Mouse (Mus musculus) CH12.LX (cell line): ENCODE results near the gene Zdhhc21. TPM values are rescaled to one million over a fixed set of nuclear protein-coding genes. Genes with fewer than 3 reads are reported as not detected.

ENCODE experiments used
- DNase-seq: peaks from one replicate; pipeline ENCODE4 v3.0.0-alpha.2; 2013; ENCODE audit errors: extremely low read depth
- H3K27ac ChIP-seq: 2 replicates; pipeline ENCODE4 v1.5.1; 2012; ENCODE audit warnings: low read depth, mild to moderate bottlenecking, control low read depth, moderate library complexity; ENCODE audit not compliant: insufficient read depth
- H3K27me3 ChIP-seq: replicated peaks from 2 replicates; pipeline ENCODE3; 2012; ENCODE audit warnings: inconsistent platforms
- H3K36me3 ChIP-seq, 2 experiments: replicated peaks in 1 of 2; 2 replicates each; pipeline versions ENCODE3 to v1.6.1; 2012; ENCODE audit warnings: inconsistent platforms in 1 of 2, low read length in 1 of 2, mild to moderate bottlenecking in 1 of 2, mixed read lengths in 1 of 2, moderate library complexity in 1 of 2; ENCODE audit not compliant: control insufficient read depth in 1 of 2, insufficient read depth in 1 of 2
- H3K4me1 ChIP-seq, 2 experiments: 2 replicates each; pipeline ENCODE4 v1.6.1; 2012; ENCODE audit warnings: inconsistent platforms in 1 of 2, moderate library complexity in 1 of 2; ENCODE audit not compliant: insufficient read depth in 2 of 2, control insufficient read depth in 1 of 2
- H3K4me2 ChIP-seq: 2 replicates; pipeline ENCODE4 v1.6.1; 2012; ENCODE audit warnings: low read depth, mild to moderate bottlenecking, control low read depth; ENCODE audit not compliant: poor library complexity, insufficient read depth, severe bottlenecking
- H3K4me3 ChIP-seq, 3 experiments: fragments of 150-350 bp in 1 of 3; sonication (generic) in 1 of 3; replicated peaks in 1 of 3; 2 replicates each; pipeline versions ENCODE3 to v1.5.1; 2011 to 2012; ENCODE audit warnings: low read depth in 2 of 3, low read length in 2 of 3, mild to moderate bottlenecking in 2 of 3, moderate library complexity in 2 of 3, control low read depth in 1 of 3, improper control_type of control experiment in 1 of 3, inconsistent platforms in 1 of 3, mixed read lengths in 1 of 3; ENCODE audit not compliant: poor library complexity in 1 of 3
- H3K79me2 ChIP-seq: replicated peaks from 2 replicates; pipeline ENCODE4 v1.6.1; 2012; ENCODE audit warnings: mild to moderate bottlenecking, moderate library complexity; ENCODE audit not compliant: control insufficient read depth, poor library complexity, insufficient read depth, severe bottlenecking; ENCODE audit errors: extremely low read depth
- H3K9ac ChIP-seq: 2 replicates; pipeline ENCODE4 v1.6.1; 2012; ENCODE audit warnings: low read depth, mild to moderate bottlenecking, control low read depth, moderate library complexity; ENCODE audit not compliant: insufficient read depth
- H3K9me3 ChIP-seq: replicated peaks from 2 replicates; pipeline ENCODE3; 2012; ENCODE audit warnings: low read length, inconsistent platforms, mixed read lengths
- CTCF ChIP-seq, 2 experiments: IDR thresholded peaks in 1 of 2; conservative IDR thresholded peaks in 1 of 2; 2 replicates each; pipeline ENCODE4 v1.5.1; 2011 to 2012; ENCODE audit warnings: low read depth in 2 of 2, low read length in 2 of 2, improper control_type of control experiment in 1 of 2, inconsistent platforms in 1 of 2, mild to moderate bottlenecking in 1 of 2, moderate library complexity in 1 of 2
- ELF1 ChIP-seq: IDR thresholded peaks from 2 replicates; pipeline ENCODE4 v1.6.1; 2014; ENCODE audit warnings: low read depth, mild to moderate bottlenecking, inconsistent platforms, low read length, improper control_type of control experiment
- EP300 ChIP-seq: IDR thresholded peaks from 2 replicates; pipeline ENCODE4 v1.6.1; 2011; ENCODE audit warnings: low read length, improper control_type of control experiment
- ETS1 ChIP-seq: conservative IDR thresholded peaks from 2 replicates; pipeline ENCODE4 v1.6.1; 2012; ENCODE audit warnings: low read depth, mild to moderate bottlenecking, inconsistent platforms, low read length, improper control_type of control experiment, moderate library complexity
- HCFC1 ChIP-seq: IDR thresholded peaks from 2 replicates; pipeline ENCODE4 v1.6.1; 2012; ENCODE audit warnings: low read depth, mild to moderate bottlenecking, inconsistent platforms, low read length, improper control_type of control experiment
- JUN ChIP-seq: IDR thresholded peaks from 2 replicates; pipeline ENCODE4 v1.6.1; 2011; ENCODE audit warnings: low read depth, mild to moderate bottlenecking, low read length, improper control_type of control experiment, moderate library complexity; ENCODE audit not compliant: insufficient read depth
- KAT2A ChIP-seq: IDR thresholded peaks from 2 replicates; pipeline ENCODE4 v1.6.1; 2012; ENCODE audit warnings: low read length, improper control_type of control experiment, inconsistent platforms; ENCODE audit not compliant: insufficient replicate concordance
- MXI1 ChIP-seq: IDR thresholded peaks from 2 replicates; pipeline ENCODE4 v1.6.1; 2011; ENCODE audit warnings: mild to moderate bottlenecking, low read depth, low read length, improper control_type of control experiment
- MYC ChIP-seq: IDR thresholded peaks from 2 replicates; pipeline ENCODE4 v1.6.1; 2011; ENCODE audit warnings: low read depth, mild to moderate bottlenecking, improper control_type of control experiment, low read length
- NELFE ChIP-seq: IDR thresholded peaks from 2 replicates; pipeline ENCODE4 v1.6.1; 2011; ENCODE audit warnings: low read depth, low read length, improper control_type of control experiment
- PAX5 ChIP-seq: IDR thresholded peaks from 2 replicates; pipeline ENCODE4 v1.6.1; 2012; ENCODE audit warnings: low read length, inconsistent platforms, mixed read lengths
- POLR2A ChIP-seq: IDR thresholded peaks from 2 replicates; pipeline ENCODE4 v1.6.1; 2011; ENCODE audit warnings: low read depth, mild to moderate bottlenecking, improper control_type of control experiment, low read length
- POLR2AphosphoS2 ChIP-seq: IDR thresholded peaks from 2 replicates; pipeline ENCODE4 v1.6.1; 2011; ENCODE audit warnings: low read depth, low read length, improper control_type of control experiment
- SMC3 ChIP-seq: IDR thresholded peaks from 2 replicates; pipeline ENCODE4 v1.6.1; 2011; ENCODE audit warnings: low read depth, low read length, improper control_type of control experiment
- TBP ChIP-seq: conservative IDR thresholded peaks from 2 replicates; pipeline ENCODE4 v1.6.1; 2011; ENCODE audit warnings: low read depth, low read length, improper control_type of control experiment
- UBTF ChIP-seq: IDR thresholded peaks from 2 replicates; pipeline ENCODE4 v1.6.1; 2012; ENCODE audit warnings: low read depth, mild to moderate bottlenecking, inconsistent platforms, low read length, improper control_type of control experiment, moderate library complexity
- USF1 ChIP-seq: IDR thresholded peaks from 2 replicates; pipeline ENCODE4 v1.6.1; 2014; ENCODE audit warnings: low read depth, mild to moderate bottlenecking, inconsistent platforms, low read length, improper control_type of control experiment
- USF2 ChIP-seq: conservative IDR thresholded peaks from 2 replicates; pipeline ENCODE4 v1.6.1; 2011; ENCODE audit warnings: low read depth, low read length, improper control_type of control experiment
- ZKSCAN1 ChIP-seq: IDR thresholded peaks from 2 replicates; pipeline ENCODE4 v1.6.1; 2012; ENCODE audit warnings: low read depth, inconsistent platforms, low read length, improper control_type of control experiment, borderline replicate concordance
- ZMIZ1 ChIP-seq: IDR thresholded peaks from 2 replicates; pipeline ENCODE4 v1.6.1; 2012; ENCODE audit warnings: low read depth, mild to moderate bottlenecking, inconsistent platforms, low read length, improper control_type of control experiment
- ZNF384 ChIP-seq: IDR thresholded peaks from 2 replicates; pipeline ENCODE4 v1.6.1; 2012; ENCODE audit warnings: low read depth, low read length, improper control_type of control experiment, inconsistent platforms
- dilution Hi-C: fragments of 300-500 bp; cut with MboI; formaldehyde crosslinking; loops from 2 replicates; pipeline ENCODE4 v1.14.3; 2020; ENCODE audit warnings: low sequenced_read_pairs; ENCODE audit not compliant: extremely low pct_unique_long_range_greater_than_20kb, extremely low pct_ligation_motif_present
- in situ Hi-C: fragments of 300-500 bp; cut with MboI; formaldehyde crosslinking; loops from 3 replicates; pipeline ENCODE4 v1.14.3; 2019; ENCODE audit warnings: low sequenced_read_pairs, low pct_ligation_motif_present, low pct_unique_long_range_greater_than_20kb, mixed read lengths
- polyA plus RNA-seq: library from polyadenylated mRNA; unstranded; fragments of >175 nt; gene quantifications from 2 replicates; pipeline ENCODE4 v1.2.1, GENCODE M21; 2012; ENCODE audit warnings: low read depth; ENCODE audit not compliant: insufficient read length
- total RNA-seq, 2 experiments: library from RNA; depleted of rRNA; stranded (reverse); fragments of 300-350 nt in 1 of 2; fragments of >200 nt in 1 of 2; gene quantifications; 2 replicates each; pipeline ENCODE4 v1.2.3; 2012 to 2014

Zdhhc21 gene
- total and polyA plus RNA-seq, 3 experiments: 8.3 to 16.1 (median 14.0) TPM

DNA sequence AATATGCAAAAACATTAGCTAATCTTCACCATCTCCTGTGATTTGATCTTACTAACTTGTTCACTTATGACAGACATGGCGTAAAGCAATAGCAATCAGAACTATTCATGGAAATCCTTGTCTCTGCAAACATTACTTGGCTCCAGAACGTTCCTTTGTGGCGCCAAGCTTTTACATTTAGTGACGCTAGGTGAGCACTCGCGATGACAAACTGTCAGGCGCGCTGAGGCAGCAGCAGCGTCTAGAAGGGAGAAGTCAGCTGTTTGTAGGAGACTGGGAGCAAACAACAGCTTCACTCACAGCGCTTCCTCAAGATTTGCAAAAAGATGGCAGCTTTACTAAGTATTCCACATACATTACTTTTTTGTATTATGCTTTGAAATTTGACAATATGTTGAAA lies 51.9 kb downstream of the Zdhhc21 start:
- H3K9ac ChIP-seq: no peak overlapping the region
- dilution Hi-C loops: no loop called here
- no peaks in the 10 kb centered on the region for H3K4me1 ChIP-seq
- H3K27ac ChIP-seq: no peak overlapping the region
- no peak for TF ChIP-seq MXI1
- TF ChIP-seq HCFC1: no peak
- no peak for TF ChIP-seq JUN
- no peak for TF ChIP-seq EP300
- no peak for TF ChIP-seq MYC
- no peak for TF ChIP-seq ELF1
- TF ChIP-seq SMC3: no peak
- no peak for TF ChIP-seq POLR2A
- TF ChIP-seq POLR2AphosphoS2: no peak
- no peak for TF ChIP-seq ETS1
- TF ChIP-seq CTCF (conservative IDR thresholded peaks at IDR 0.05 in 1 of 2, IDR thresholded peaks at IDR 0.05 in 1 of 2; ENCODE audit: low read depth in 2 of 2, low read length in 2 of 2): no peak
- TF ChIP-seq ZMIZ1: no peak
- no peak for TF ChIP-seq PAX5
- TF ChIP-seq, all 38 proteins: peak for 0
- DNase-seq: no peak
- H3K79me2 ChIP-seq: no peaks in the 10 kb centered on the region
- no peak overlapping the region for H3K4me3 ChIP-seq
- H3K4me2 ChIP-seq: no peak overlapping the region
- H3K36me3 ChIP-seq: peaks cover 15 to 30% of the 10 kb centered on the region in 2 experiments
- no peaks in the 10 kb centered on the region for H3K27me3 ChIP-seq
- in situ Hi-C loops: loop anchor here (25.0 kb wide), 1 partner anchor 171 kb away; no protein-coding TSS in a partner anchor
- H3K9me3 ChIP-seq: no peaks in the 10 kb centered on the region

DNA sequence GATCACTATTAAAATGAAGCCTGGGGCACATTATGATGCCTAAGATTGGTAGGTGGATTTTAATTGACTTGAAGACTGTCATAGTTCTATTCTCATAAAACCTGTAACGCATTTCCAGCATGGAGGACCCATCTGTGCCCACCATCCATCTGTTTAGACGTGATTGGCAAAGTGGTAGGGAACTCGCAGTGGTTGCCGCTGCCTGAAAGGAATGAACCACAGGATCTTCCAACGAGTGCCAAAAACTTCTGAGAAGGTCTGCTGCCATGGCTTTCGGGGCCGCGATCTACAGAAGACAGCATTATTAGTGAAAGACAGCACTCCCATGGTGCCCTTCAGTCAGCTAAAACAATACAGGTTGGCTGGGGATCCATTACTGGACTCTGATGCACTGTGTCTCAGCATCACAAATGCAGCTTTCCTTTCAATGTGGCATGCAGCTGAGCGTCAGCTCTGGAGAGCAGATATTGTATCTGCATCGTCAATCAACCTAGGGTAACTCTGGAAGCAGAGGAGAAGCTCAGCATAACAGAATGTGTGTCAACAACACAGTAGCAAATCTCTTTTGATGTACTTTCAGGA lies 53.5 kb downstream of the Zdhhc21 start:
- TF ChIP-seq USF1 (no peak), ZNF384 (no peak), NELFE (no peak), UBTF (no peak), POLR2AphosphoS2 (no peak), KAT2A (no peak), HCFC1 (no peak), ZKSCAN1 (no peak), TBP (no peak), USF2 (no peak), SMC3 (no peak)
- no peak overlapping the region for H3K27ac ChIP-seq
- H3K4me2 ChIP-seq: no peak overlapping the region
- no peaks in the 10 kb centered on the region for H3K27me3 ChIP-seq
- H3K79me2 ChIP-seq: no peaks in the 10 kb centered on the region
- no peak for DNase-seq
- H3K4me1 ChIP-seq: no peaks in the 10 kb centered on the region
- no peak overlapping the region for H3K4me3 ChIP-seq
- H3K9me3 ChIP-seq: no peaks in the 10 kb centered on the region
- no peak overlapping the region for H3K9ac ChIP-seq
- H3K36me3 ChIP-seq: peaks cover 15 to 31% of the 10 kb centered on the region in 2 experiments
- in situ Hi-C loops: loop anchor here (25.0 kb wide), 1 partner anchor 169 kb away; no protein-coding TSS in a partner anchor
- dilution Hi-C loops: no loop called here
